Mouse (Mus musculus) forebrain, embryonic 14.5 days (tissue): ENCODE data around the gene Tas1r2. TPM values are rescaled to one million over a fixed set of nuclear protein-coding genes. Genes with fewer than 3 reads are reported as not detected.
A peak's percentile ranks its signal among the peaks of the same experiment; 100 is the strongest.

Experiments used
- ATAC-seq: fragments of 200-750 bp; cut with Nextera tagmentation; 2 replicates; pipeline ENCODE4 v1.8.0; 2017; ENCODE audit warnings: mild to moderate bottlenecking, moderate library complexity
- DNase-seq: peaks from one replicate; pipeline ENCODE4 v3.0.0-alpha.2; 2015; ENCODE audit warnings: low spot score
- H3K27ac ChIP-seq: fragments of 300-500 bp; sonication (generic); 2 replicates; pipeline ENCODE4 v1.5.1; 2014; ENCODE audit warnings: low read depth, mild to moderate bottlenecking, control low read depth, low read length, moderate library complexity
- H3K27me3 ChIP-seq: fragments of 300-500 bp; sonication (generic); replicated peaks from 2 replicates; pipeline ENCODE4 v1.6.1; 2014; ENCODE audit warnings: low read length, control low read depth, mixed read lengths; ENCODE audit not compliant: control insufficient read depth, insufficient read depth
- H3K36me3 ChIP-seq: fragments of 300-500 bp; sonication (generic); 2 replicates; pipeline ENCODE4 v1.6.1; 2014; ENCODE audit warnings: low read length, control low read depth; ENCODE audit not compliant: control insufficient read depth, insufficient read depth
- H3K4me1 ChIP-seq: fragments of 300-500 bp; sonication (generic); 2 replicates; pipeline ENCODE4 v1.6.1; 2014; ENCODE audit warnings: antibody characterized with exemption, low read length, control low read depth; ENCODE audit not compliant: control insufficient read depth, insufficient read depth
- H3K4me2 ChIP-seq: fragments of 300-500 bp; sonication (generic); 2 replicates; pipeline ENCODE4 v1.6.1; 2014; ENCODE audit warnings: mild to moderate bottlenecking, control low read depth, low read length
- H3K4me3 ChIP-seq: fragments of 300-500 bp; sonication (generic); 2 replicates; pipeline ENCODE4 v1.5.1; 2014; ENCODE audit warnings: low read depth, low read length, control low read depth
- H3K9ac ChIP-seq: fragments of 300-500 bp; sonication (generic); 2 replicates; pipeline ENCODE4 v1.6.1; 2014; ENCODE audit warnings: mild to moderate bottlenecking, low read length, control low read depth, moderate library complexity
- H3K9me3 ChIP-seq: fragments of 300-500 bp; sonication (generic); replicated peaks from 2 replicates; pipeline ENCODE4 v1.6.1; 2016; ENCODE audit warnings: low read length, control low read depth, mixed read lengths; ENCODE audit not compliant: control insufficient read depth
- WGBS: fragments of 180-500 bp; shearing (Covaris S2); extraction: QIAGEN DNeasy Blood & Tissue Kit; methylation state at CpG from one replicate; pipeline ENCODE4 v1.1.7; 2014; 5-methylcytosine and 5-hydroxymethylcytosine counted together
- polyA plus RNA-seq: library from polyadenylated mRNA; unstranded; fragments of >200 nt; fragmentation: Nextera tagmentation; extraction: Ambion mirVana; gene quantifications from 2 replicates; pipeline ENCODE4 v1.2.1, GENCODE M21; 2014

Tas1r2 gene
- not detected in 2 replicates for polyA plus RNA-seq

GRCm38 (mm10) chr4:139653238-139653637 lies at the start of gene Tas1r2:
TSS of gene Tas1r2 (plus strand) at chr4:139653538.
- H3K4me1 ChIP-seq, result no peaks in the 10 kb centered on the region
- H3K27me3 ChIP-seq, result no peaks in the 10 kb centered on the region
- H3K4me3 ChIP-seq, result no peak within 1 kb of the TSS
- DNase-seq, result no peak
- no peak for ATAC-seq
- H3K9ac ChIP-seq, result no peak within 1 kb of the TSS
- no peak within 1 kb of the TSS for H3K4me2 ChIP-seq
- no peak within 1 kb of the TSS for H3K27ac ChIP-seq
- no peaks in the 10 kb centered on the region for H3K9me3 ChIP-seq
- peaks cover 10% of the 10 kb centered on the region; the same call in 1 of the 2 replicates for H3K36me3 ChIP-seq
- 86% methylated on average over 8 of the region's 8 CpGs for WGBS

GRCm38 (mm10) chr4:139605216-139605615 lies 48.1 kb upstream of the Tas1r2 start:
- Histone ChIP-seq H3K4me3 (no peak overlapping the region), H3K4me2 (no peak overlapping the region), H3K36me3 (no peaks in the 10 kb centered on the region), H3K9ac (no peak overlapping the region), H3K4me1 (no peaks in the 10 kb centered on the region), H3K9me3 (no peaks in the 10 kb centered on the region), H3K27ac (no peak overlapping the region), H3K27me3 (no peaks in the 10 kb centered on the region)
- ATAC-seq, result no peak
- WGBS, result 91% methylated on average over 11 of the region's 11 CpGs
- DNase-seq, result no peak

- Histone ChIP-seq H3K4me1 (no peaks in the 10 kb centered on the region), H3K4me2 (no peak overlapping the region), H3K36me3 (no peaks in the 10 kb centered on the region), H3K4me3 (no peak overlapping the region), H3K27me3 (no peaks in the 10 kb centered on the region), H3K9me3 (no peaks in the 10 kb centered on the region), H3K27ac (no peak overlapping the region), H3K9ac (no peak overlapping the region)
- no peak for ATAC-seq
- WGBS, result 96% methylated on average over 5 of the region's 5 CpGs
- no peak for DNase-seq
Observed at GRCm38 (mm10) chr4:139606732-139607131, 46.6 kb upstream of the Tas1r2 start.

DNA sequence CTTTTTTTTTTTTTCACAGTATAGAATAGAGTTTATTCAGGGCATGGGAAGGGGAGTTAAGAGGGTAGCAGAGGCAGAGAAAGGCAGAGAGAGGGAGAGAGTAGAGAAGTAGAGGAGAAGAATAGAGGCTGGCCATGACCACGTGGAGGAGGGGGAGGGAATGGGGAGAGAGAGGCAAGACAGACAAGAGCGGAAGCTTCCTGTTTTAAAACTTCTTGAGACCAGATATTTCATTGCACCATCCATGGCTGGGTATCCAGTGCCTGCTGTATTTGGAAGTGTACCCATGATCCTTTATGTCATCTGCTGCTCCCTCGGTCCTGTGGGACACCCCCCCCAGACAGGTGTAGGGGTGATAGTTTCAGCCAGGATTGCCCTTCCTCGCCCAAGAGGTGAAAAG lies 44.4 kb upstream of the Tas1r2 start:
- DNase-seq, result no peak
- H3K36me3 ChIP-seq, result 0 out of 2 replicates have a peak, but pooled peaks cover 5% of the 10 kb centered on the region
- 63% methylated on average over 4 of the region's 4 CpGs for WGBS
- no peak overlapping the region for H3K4me3 ChIP-seq
- H3K9me3 ChIP-seq, result no peaks in the 10 kb centered on the region; the same call in 1 of the 2 replicates
- ATAC-seq, result no peak
- H3K4me2 ChIP-seq, result no peak overlapping the region
- no peak overlapping the region for H3K27ac ChIP-seq
- H3K9ac ChIP-seq, result no peak overlapping the region
- H3K4me1 ChIP-seq, result no peaks in the 10 kb centered on the region
- H3K27me3 ChIP-seq, result no peaks in the 10 kb centered on the region

DNA sequence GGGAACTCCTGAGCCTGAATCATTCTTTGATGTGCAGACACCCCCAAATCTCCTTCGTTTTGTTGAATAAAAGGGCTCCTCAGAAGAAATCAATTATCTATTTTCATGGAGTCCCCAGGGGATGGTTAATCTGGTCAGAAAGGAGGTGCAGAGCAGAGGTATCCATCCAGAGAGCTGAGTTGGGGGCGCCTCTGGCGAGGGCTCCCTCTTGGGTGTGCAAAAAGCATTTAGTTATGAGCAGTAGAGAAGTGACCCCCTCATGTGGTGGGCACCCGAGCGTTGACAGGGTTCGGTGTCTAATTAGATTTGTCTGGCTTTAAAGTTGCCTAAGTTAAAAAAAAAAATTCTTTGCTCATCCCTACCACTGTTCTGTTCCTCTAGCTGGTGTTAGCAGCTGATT lies 42.4 kb upstream of the Tas1r2 start:
- Histone ChIP-seq H3K4me1 (peaks cover 1% of the 10 kb centered on the region; the same call in 1 of the 2 replicates), H3K36me3 (0 out of 2 replicates have a peak, but pooled peaks cover 11% of the 10 kb centered on the region), H3K27ac (no peak overlapping the region), H3K4me2 (no peak overlapping the region), H3K9ac (no peak overlapping the region), H3K9me3 (no peaks in the 10 kb centered on the region; the same call in 1 of the 2 replicates), H3K4me3 (no peak overlapping the region), H3K27me3 (no peaks in the 10 kb centered on the region)
- DNase-seq, result peak; percentile 25
- ATAC-seq, result no peak
- WGBS, result 42% methylated on average over 6 of the region's 6 CpGs

DNA sequence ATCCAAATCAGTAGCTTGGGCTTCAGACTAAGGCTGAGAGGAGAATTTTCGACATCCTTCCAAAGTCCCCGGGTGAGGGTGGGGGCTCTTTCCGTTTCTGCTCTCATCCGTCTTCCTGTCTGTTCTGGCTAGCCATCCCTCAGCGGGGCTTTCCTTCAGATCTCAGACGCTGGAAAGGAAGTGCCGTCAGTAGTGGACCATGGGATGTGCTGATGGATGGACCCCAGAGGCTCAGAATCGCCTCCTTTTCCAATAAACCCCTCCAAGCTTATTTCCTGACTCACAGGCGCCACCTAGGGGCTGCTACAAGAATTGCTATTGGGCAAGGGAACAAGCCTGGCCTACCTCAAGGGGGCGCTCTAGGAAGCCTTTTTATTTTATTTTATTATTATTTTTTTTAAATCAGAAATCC lies 41.8 kb upstream of the Tas1r2 start:
- Histone ChIP-seq H3K4me2 (peak overlapping the region; percentile 37), H3K9me3 (no peaks in the 10 kb centered on the region; the same call in 1 of the 2 replicates), H3K27ac (no peak overlapping the region; the same call in 1 of the 2 replicates), H3K36me3 (0 out of 2 replicates have a peak, but pooled peaks cover 11% of the 10 kb centered on the region), H3K4me1 (peaks cover 3% of the 10 kb centered on the region; the same call in 1 of the 2 replicates), H3K27me3 (no peaks in the 10 kb centered on the region), H3K4me3 (no peak overlapping the region), H3K9ac (no peak overlapping the region; the same call in 1 of the 2 replicates)
- DNase-seq (peak; percentile 86), ATAC-seq (no peak; the same call in 1 of the 2 replicates)
- 4% methylated on average over 10 of the region's 10 CpGs for WGBS

DNA sequence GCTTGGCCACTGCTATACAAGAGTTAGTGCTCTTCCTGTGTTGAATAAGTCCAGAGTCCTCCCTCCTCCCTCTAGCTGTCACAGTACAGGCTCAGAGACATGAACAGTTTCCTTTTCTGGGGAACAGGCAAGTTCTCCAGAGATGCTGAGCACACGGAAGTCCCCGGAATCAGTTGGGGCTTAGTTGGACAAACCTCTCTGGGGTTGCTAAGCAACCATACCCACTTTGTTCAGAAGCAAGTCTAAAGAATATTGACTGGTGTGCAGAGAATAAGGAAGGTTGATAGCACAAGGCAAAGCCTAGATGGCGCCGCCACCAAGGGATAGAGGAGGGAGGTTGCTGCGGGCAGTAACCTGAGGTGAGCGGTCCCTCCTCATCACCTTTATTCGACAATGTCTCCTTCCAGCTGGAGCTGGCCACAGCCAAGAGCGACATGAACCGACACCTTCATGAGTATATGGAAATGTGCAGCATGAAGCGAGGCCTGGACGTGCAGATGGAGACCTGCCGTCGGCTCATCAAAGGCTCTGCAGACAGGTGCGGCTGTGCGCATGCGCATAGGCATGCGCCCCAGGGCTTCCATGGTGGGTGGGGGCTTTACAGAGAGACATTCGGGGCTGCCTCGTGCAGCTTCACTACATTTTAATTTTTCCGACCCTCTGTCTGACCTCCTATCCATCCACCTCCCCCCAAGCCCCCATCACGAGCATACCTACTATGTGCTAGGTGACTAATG lies 38.6 kb upstream of the Tas1r2 start:
- Histone ChIP-seq H3K9ac (no peak overlapping the region), H3K4me2 (no peak overlapping the region), H3K9me3 (no peaks in the 10 kb centered on the region; the same call in 1 of the 2 replicates), H3K36me3 (0 out of 2 replicates have a peak, but pooled peaks cover 11% of the 10 kb centered on the region), H3K4me1 (peaks cover 5% of the 10 kb centered on the region; the same call in 1 of the 2 replicates), H3K4me3 (no peak overlapping the region), H3K27me3 (no peaks in the 10 kb centered on the region), H3K27ac (no peak overlapping the region)
- DNase-seq (no peak), ATAC-seq (no peak)
- 92% methylated on average over 21 of the region's 21 CpGs for WGBS

- WGBS, result 4% methylated on average over 24 of the region's 24 CpGs
- H3K4me3 ChIP-seq, result peak overlapping the region; percentile 42
- peak overlapping the region; percentile 46; the same call in 1 of the 2 replicates for H3K27ac ChIP-seq
- ATAC-seq (peak; percentile 88), DNase-seq (peak; percentile 84)
- H3K4me2 ChIP-seq, result peak overlapping the region; percentile 72
- H3K36me3 ChIP-seq, result 0 out of 2 replicates have a peak, but pooled peaks cover 11% of the 10 kb centered on the region
- peak overlapping the region; percentile 69 for H3K9ac ChIP-seq
- peaks cover 5% of the 10 kb centered on the region; the same call in 1 of the 2 replicates for H3K4me1 ChIP-seq
- no peaks in the 10 kb centered on the region; the same call in 1 of the 2 replicates for H3K9me3 ChIP-seq
- H3K27me3 ChIP-seq, result no peaks in the 10 kb centered on the region
Observed at GRCm38 (mm10) chr4:139616276-139617000, 36.9 kb upstream of the Tas1r2 start.
